Mouse (Mus musculus): Measurements from ENCODE around the gene Ccdc3. TPM values are rescaled to one million over a fixed set of nuclear protein-coding genes. Genes with fewer than 3 reads are reported as not detected.

Gene Ccdc3
- polyA plus RNA-seq, 1 experiment, result 0.20 TPM

DNA sequence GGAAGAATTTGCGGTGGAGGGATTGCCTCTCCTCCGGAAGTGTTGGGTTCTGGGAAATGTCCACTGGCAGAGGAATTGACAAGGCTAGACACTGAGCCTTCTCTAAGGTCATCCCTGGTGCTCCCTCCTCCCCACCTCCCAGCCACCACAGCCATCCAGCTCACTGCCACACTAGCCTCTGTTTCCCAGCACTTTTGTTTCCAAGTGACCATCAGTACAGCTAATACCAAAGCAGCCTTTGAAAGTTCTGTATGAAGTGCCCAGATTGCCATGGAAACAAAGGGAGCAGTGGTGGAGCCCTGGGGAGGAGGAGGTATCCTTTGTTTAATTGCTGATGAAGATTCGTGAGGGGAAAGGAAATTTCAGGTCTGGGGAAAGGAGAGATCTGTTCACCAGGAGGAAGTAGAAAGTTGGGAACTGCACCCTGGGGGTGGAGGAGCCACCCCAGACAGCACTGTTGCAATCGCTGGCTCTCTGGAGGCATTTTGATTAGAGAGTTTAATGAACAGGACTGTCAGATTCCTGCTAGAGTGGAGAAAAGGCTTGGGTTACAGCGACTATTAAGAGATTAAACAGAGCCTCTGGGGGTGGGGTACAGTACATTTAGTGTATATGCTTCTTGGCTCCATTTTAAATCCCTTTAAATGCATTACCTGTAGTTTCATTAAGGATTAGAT, 20.6 kb upstream of the Ccdc3 start:
- Histone ChIP-seq H3K27ac (ENCODE audit: insufficient read depth, low read depth, low read length) (no peak overlapping the region), H3K4me3 (ENCODE audit: insufficient read depth, low read length) (no peak overlapping the region), H3K4me1 (ENCODE audit: control insufficient read depth, insufficient read depth, low read length) (peaks cover 10% of the 10 kb centered on the region)
- TF ChIP-seq POLR2A (IDR thresholded peaks at IDR 0.05; ENCODE audit: borderline replicate concordance, low read depth, low read length) (no peak), CTCF (IDR thresholded peaks at IDR 0.05; ENCODE audit: low read depth, low read length) (no peak)

DNA sequence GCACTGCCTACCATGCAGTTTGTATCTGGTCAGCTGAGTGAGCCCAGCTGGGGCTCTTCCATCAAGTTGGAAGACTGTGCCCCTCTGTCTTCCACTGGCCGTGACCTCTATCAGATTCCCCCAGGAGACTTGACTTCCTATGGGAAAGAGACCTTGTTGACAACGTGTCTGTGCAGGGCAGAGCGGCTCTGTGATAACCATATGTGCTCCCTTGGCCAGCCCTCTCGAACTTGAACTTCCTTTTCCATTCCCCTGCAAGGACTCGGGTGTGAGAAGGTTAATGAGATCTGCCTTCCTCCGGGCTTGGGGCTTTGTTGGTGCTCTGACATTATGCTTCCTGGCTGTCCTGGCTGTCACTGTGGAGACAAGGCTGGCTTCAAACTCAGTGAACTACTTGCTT, 12.1 kb upstream of the Ccdc3 start:
- Histone ChIP-seq H3K27ac (ENCODE audit: insufficient read depth, low read depth, low read length) (no peak overlapping the region), H3K4me3 (ENCODE audit: insufficient read depth, low read length) (no peak overlapping the region), H3K4me1 (ENCODE audit: control insufficient read depth, insufficient read depth, low read length) (no peaks in the 10 kb centered on the region)
- TF ChIP-seq POLR2A (IDR thresholded peaks at IDR 0.05; ENCODE audit: borderline replicate concordance, low read depth, low read length) (no peak), CTCF (IDR thresholded peaks at IDR 0.05; ENCODE audit: low read depth, low read length) (no peak)

DNA sequence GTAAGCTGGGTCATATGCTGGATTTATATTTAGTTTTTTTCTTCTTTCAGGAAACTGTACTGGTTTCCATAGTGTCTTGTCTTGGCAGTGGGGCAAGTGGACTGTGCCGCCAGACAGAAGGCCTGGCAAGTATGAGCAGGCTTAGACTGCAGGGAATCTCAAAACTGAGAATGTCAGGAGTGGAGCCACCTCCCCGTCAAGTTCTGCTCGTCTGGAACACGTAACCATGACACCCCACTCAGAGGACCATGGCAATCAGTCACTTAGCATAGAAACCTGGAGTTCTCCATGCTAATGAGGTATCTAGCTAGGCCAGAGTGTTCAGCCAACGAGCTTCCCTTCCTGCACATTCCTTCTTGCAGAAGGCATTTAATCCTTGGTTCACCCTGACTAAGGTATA, 10.2 kb upstream of the Ccdc3 start:
- Histone ChIP-seq H3K4me1 (ENCODE audit: control insufficient read depth, insufficient read depth, low read length) (no peaks in the 10 kb centered on the region), H3K27ac (ENCODE audit: insufficient read depth, low read depth, low read length) (no peak overlapping the region), H3K4me3 (ENCODE audit: insufficient read depth, low read length) (no peak overlapping the region)
- TF ChIP-seq CTCF (IDR thresholded peaks at IDR 0.05; ENCODE audit: low read depth, low read length), result no peak
- TF ChIP-seq POLR2A (IDR thresholded peaks at IDR 0.05; ENCODE audit: borderline replicate concordance, low read depth, low read length), result no peak

DNA sequence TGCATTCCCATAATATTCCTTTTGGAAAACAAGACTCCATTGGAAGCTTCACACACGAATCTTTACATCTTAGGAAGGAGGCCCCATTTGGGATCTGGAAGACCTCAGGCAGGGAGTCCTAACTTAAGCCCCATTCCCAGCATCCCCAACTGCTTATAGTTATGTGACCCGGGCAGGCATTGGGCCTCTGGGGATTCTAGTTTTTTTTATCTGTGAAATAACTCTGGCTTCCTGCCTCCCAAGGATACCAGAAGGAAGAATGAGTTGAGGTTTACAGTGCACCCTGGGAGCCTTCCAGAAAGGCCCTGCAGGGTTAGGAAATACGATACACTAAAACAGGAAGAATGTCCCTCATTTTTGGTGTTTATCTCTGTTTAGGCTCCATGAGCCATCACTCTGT, 8.5 kb upstream of the Ccdc3 start:
- TF ChIP-seq CTCF (IDR thresholded peaks at IDR 0.05; ENCODE audit: low read depth, low read length) (no peak), POLR2A (IDR thresholded peaks at IDR 0.05; ENCODE audit: borderline replicate concordance, low read depth, low read length) (no peak)
- H3K27ac ChIP-seq (ENCODE audit: insufficient read depth, low read depth, low read length), result no peak overlapping the region

DNA sequence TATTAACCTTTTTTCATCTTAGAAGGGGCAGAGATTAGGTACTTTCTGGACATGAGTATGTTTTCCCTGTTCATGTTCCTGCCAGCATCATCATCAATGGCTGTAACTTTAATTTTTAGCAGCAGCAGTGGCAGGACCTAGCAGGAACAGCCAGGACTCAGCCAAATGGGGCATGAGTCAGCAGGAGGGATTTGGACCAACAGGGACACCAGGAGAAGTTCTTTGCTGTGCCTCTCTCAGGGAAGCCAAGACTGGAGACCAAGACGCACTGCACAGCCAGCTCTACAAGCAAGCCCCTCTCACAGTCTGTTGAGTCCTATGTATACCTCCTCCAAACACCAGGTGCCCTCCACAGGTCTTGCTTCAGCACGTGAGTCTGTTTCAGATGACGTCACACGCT, 5.5 kb upstream of the Ccdc3 start:
- Histone ChIP-seq H3K27ac (ENCODE audit: insufficient read depth, low read depth, low read length) (no peak overlapping the region), H3K4me3 (ENCODE audit: insufficient read depth, low read length) (no peak overlapping the region), H3K4me1 (ENCODE audit: control insufficient read depth, insufficient read depth, low read length) (no peaks in the 10 kb centered on the region)
- TF ChIP-seq POLR2A (IDR thresholded peaks at IDR 0.05; ENCODE audit: borderline replicate concordance, low read depth, low read length) (no peak), CTCF (IDR thresholded peaks at IDR 0.05; ENCODE audit: low read depth, low read length) (no peak)

More for the DNA sequence above, 8.5 kb upstream of the Ccdc3 start:
- Histone ChIP-seq H3K4me1 (ENCODE audit: control insufficient read depth, insufficient read depth, low read length) (no peaks in the 10 kb centered on the region), H3K4me3 (ENCODE audit: insufficient read depth, low read length) (no peak overlapping the region)

DNA sequence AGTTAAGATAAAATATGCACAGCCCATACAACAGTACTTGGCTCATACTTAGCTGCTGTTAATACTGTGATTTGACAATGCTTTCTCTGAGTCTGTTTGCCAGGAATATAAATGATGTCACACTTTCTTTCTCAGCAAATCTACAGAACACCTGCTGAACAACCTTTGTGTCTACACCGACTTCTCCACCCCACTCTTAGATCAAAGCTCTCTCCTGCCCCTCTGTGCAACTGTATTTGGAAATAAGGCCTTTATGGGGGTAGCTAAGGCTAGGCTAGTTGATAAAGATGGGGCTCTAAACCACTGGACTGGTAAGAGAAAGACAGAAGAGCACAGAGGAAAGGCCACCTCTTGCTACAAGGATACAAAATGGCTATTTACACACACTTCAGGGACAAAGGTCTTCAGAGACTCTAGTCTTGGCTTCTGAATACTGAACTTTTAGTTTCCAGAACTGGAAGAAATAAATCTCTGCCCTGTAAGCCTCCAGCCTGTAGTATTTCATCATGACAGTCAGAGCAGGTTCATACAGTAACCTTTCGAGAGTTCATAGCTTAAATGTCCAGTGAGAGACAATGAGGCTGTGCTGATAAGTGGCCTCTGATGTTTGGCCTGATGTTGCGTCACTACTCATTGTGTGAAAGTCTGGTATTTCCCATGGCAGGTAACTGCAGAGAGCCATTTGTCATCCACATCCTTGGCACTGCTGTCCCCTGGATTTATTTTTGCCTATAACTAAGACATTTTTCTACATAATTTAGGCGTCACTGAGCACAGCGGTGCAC, 2.4 kb upstream of the Ccdc3 start:
- H3K4me3 ChIP-seq (ENCODE audit: insufficient read depth, low read length), result no peak overlapping the region
- TF ChIP-seq POLR2A (IDR thresholded peaks at IDR 0.05; ENCODE audit: borderline replicate concordance, low read depth, low read length) (no peak), CTCF (IDR thresholded peaks at IDR 0.05; ENCODE audit: low read depth, low read length) (no peak)
- no peak overlapping the region for H3K27ac ChIP-seq (ENCODE audit: insufficient read depth, low read depth, low read length)
- H3K4me1 ChIP-seq (ENCODE audit: control insufficient read depth, insufficient read depth, low read length), result no peaks in the 10 kb centered on the region

DNA sequence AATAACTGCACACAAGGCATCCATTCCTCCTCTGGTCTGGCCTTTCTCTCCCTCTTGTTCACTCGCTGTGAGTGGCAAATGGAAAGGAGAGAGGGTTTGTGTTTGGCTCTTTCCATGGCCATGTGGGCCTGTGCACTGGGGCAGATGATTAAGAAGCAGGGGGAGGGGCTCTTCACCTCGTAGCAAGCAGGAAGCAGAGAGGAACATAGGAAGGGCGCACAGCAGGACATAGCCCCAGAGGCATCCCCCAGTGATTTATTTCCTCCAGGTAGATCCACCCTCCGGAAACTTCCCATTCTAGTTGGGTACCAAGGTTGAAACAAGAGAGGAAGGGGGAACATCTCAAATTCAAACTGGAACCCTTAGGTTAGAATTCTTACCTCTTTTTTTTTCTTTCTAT, 2.4 kb downstream of the Ccdc3 start:
- TF ChIP-seq CTCF (IDR thresholded peaks at IDR 0.05; ENCODE audit: low read depth, low read length) (no peak), POLR2A (IDR thresholded peaks at IDR 0.05; ENCODE audit: borderline replicate concordance, low read depth, low read length) (no peak)
- Histone ChIP-seq H3K27ac (ENCODE audit: insufficient read depth, low read depth, low read length) (no peak overlapping the region), H3K4me3 (ENCODE audit: insufficient read depth, low read length) (no peak overlapping the region)

DNA sequence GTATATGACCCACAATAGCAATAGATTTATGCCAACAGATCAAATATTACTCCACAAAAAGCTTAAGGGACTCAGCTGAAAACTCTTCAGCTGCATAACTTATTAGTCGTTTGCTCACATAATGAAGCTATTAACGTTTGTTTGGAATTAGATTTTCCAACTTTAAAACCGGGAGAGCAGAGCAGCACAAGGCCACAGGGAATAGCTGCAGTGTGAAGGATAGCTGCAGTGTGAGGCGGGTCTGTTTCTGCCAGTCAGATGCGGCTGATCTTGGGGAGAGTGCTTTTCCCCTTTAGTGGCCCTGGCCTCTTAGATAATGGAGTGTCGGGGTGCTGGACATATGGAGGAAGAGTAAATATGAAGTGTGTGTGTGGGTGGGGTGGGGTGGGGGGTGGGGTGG, 6.9 kb downstream of the Ccdc3 start:
- Histone ChIP-seq H3K4me3 (ENCODE audit: insufficient read depth, low read length) (no peak overlapping the region), H3K4me1 (ENCODE audit: control insufficient read depth, insufficient read depth, low read length) (no peaks in the 10 kb centered on the region), H3K27ac (ENCODE audit: insufficient read depth, low read depth, low read length) (no peak overlapping the region)
- TF ChIP-seq CTCF (IDR thresholded peaks at IDR 0.05; ENCODE audit: low read depth, low read length), result no peak
- no peak for TF ChIP-seq POLR2A (IDR thresholded peaks at IDR 0.05; ENCODE audit: borderline replicate concordance, low read depth, low read length)

More for the DNA sequence above, 2.4 kb downstream of the Ccdc3 start:
- no peaks in the 10 kb centered on the region for H3K4me1 ChIP-seq (ENCODE audit: control insufficient read depth, insufficient read depth, low read length)

DNA sequence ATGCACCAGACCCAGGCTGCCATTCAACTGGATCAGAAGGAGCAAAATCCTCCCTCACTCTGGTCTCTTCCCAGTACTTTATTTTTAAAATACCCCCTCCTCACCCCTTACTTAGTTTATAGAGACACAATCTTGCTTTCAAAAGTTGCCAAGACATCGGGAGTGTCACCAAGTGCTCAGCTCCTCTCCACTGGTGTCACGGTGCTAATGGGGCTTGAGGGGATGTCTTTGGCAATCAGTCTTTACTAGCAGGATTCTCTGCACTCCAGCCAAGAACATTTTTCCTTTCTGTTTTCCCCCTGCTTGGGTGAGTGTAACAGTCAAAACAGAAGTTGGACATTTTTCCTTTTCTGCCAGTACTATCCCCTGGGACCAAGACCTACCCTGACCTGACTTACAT, 10.3 kb downstream of the Ccdc3 start:
- Histone ChIP-seq H3K4me1 (ENCODE audit: control insufficient read depth, insufficient read depth, low read length) (no peaks in the 10 kb centered on the region), H3K27ac (ENCODE audit: insufficient read depth, low read depth, low read length) (no peak overlapping the region), H3K4me3 (ENCODE audit: insufficient read depth, low read length) (no peak overlapping the region)
- TF ChIP-seq CTCF (IDR thresholded peaks at IDR 0.05; ENCODE audit: low read depth, low read length) (no peak), POLR2A (IDR thresholded peaks at IDR 0.05; ENCODE audit: borderline replicate concordance, low read depth, low read length) (no peak)

DNA sequence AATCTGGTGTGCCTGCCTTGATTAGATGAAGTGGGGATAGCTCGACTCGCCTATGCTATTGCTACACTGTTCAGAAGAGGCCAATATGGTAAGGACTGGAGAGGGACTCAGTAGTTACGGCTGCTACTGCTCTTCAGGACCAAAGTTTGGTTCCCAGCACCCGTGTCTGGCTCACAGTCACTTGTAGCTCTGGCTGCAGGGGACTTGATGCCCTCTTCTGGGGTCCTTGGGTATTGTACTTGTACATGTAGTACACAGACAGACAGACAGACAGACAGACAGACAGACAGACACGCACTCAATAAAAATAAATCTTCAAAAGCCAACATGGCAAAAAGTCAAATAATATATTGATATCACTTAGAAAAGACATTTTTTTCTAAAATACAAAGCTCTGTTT, 17.1 kb downstream of the Ccdc3 start:
- no peak overlapping the region for H3K4me3 ChIP-seq (ENCODE audit: insufficient read depth, low read length)
- no peak for TF ChIP-seq CTCF (IDR thresholded peaks at IDR 0.05; ENCODE audit: low read depth, low read length)
- no peak for TF ChIP-seq POLR2A (IDR thresholded peaks at IDR 0.05; ENCODE audit: borderline replicate concordance, low read depth, low read length)
- no peak overlapping the region for H3K27ac ChIP-seq (ENCODE audit: insufficient read depth, low read depth, low read length)
- no peaks in the 10 kb centered on the region for H3K4me1 ChIP-seq (ENCODE audit: control insufficient read depth, insufficient read depth, low read length)

All from bone marrow macrophage, adult 2 months (primary cell).